Mouse (Mus musculus) cortical plate, adult 2 months (tissue): ENCODE measurements around the gene Ssmem1.

ENCODE experiments used
- CTCF ChIP-seq: fragments of 200-500 bp; IDR thresholded peaks from 2 replicates; pipeline ENCODE4 v1.5.1; 2011; ENCODE audit warnings: mild to moderate bottlenecking, control low read depth, low read length; ENCODE audit not compliant: insufficient read depth; ENCODE audit errors: extremely low read depth
- POLR2A ChIP-seq: fragments of 200-500 bp; IDR thresholded peaks from 2 replicates; pipeline ENCODE4 v1.6.1; 2011; ENCODE audit warnings: mild to moderate bottlenecking, low read length, control low read depth; ENCODE audit not compliant: insufficient read depth; ENCODE audit errors: extremely low read depth

- TF ChIP-seq POLR2A, result no peak
- TF ChIP-seq CTCF, result no peak
Observed at GRCm38 (mm10) chr6:30477210-30477714, 32.4 kb upstream of the Ssmem1 start.
